Mouse (Mus musculus) monocyte, adult 5-6 weeks (primary cell): Measurements from ENCODE around the gene Med6. TPM values are rescaled to one million over a fixed set of nuclear protein-coding genes. Genes with fewer than 3 reads are reported as not detected.
"Not testable (repeated sequence)": the region's sequence is repeated elsewhere in the genome, so short reads cannot be mapped to it uniquely, and the experiment has no call there.

Experiments
- ATAC-seq: fragments of 153-309, 156-312 bp; replicated peaks from 2 replicates; pipeline ENCODE4 v1.8.0; 2017; ENCODE audit warnings: mild to moderate bottlenecking; ENCODE audit not compliant: low TSS enrichment, insufficient number of reproducible peaks, severe bottlenecking, poor library complexity, low FRiP score
- total RNA-seq: library from RNA; stranded (forward); fragments of 200-1000, 200-491, 200-594 nt; gene quantifications from 3 replicates; pipeline ENCODE4 v1.2.3, GENCODE M21; 2017

Med6 gene
- total RNA-seq, 1 experiment from 2014 or later: 77.1 TPM

GRCm38 (mm10) chr12:81568374-81568773 lies 26.4 kb downstream of the Med6 start, which contains the start of gene Adam21:
Gene Adam21, minus strand, starts transcription at chr12:81568474.
- ATAC-seq: no peak

GRCm38 (mm10) chr12:81567931-81568330 lies 26.9 kb downstream of the Med6 start:
- no peak for ATAC-seq

GRCm38 (mm10) chr12:81564173-81564572 lies 30.6 kb downstream of the Med6 start:
- ATAC-seq: no peak

- ATAC-seq: no peak
Observed at GRCm38 (mm10) chr12:81549286-81549685, 45.5 kb downstream of the Med6 start.

GRCm38 (mm10) chr12:81547163-81547562 lies 47.6 kb downstream of the Med6 start:
- ATAC-seq: no peak

- no peak for ATAC-seq
Observed at GRCm38 (mm10) chr12:81533029-81533419, 61.8 kb downstream of the Med6 start.

- peak; percentile 95 for ATAC-seq
Observed at GRCm38 (mm10) chr12:81532316-81533028, 62.3 kb downstream of the Med6 start, which contains the start of the genes Gm20498 and Synj2bp. Gene Gm20498, minus strand, starts transcription at chr12:81532905. Gene Synj2bp, minus strand, starts transcription at chr12:81532911.

GRCm38 (mm10) chr12:81530587-81530986 lies 64.2 kb downstream of the Med6 start:
- ATAC-seq: not testable (repeated sequence)

Other genes starting within 250 kb of the Med6 start
- gene Gm4787, start 215.5 kb downstream of the Med6 start, total RNA-seq: 0.97 TPM in 1 of 3 replicates, not detected in the others
- gene Adam4, start 173.1 kb downstream of the Med6 start, total RNA-seq: 1.1 to 3.3 TPM in 2 of 3 replicates, not detected in the other
- gene Cox16, start 109.9 kb downstream of the Med6 start, total RNA-seq: 113 to 151 TPM (median 115 TPM) in 3 replicates
- 3.4 to 61.0 TPM (median 34.3 TPM) in 3 replicates for gene Gm20498, start 62.1 kb downstream of the Med6 start, total RNA-seq
- 42.6 to 62.2 TPM (median 46.7 TPM) in 3 replicates for gene Synj2bp, start 62.1 kb downstream of the Med6 start, total RNA-seq
- 0.85 TPM in 1 of 3 replicates, not detected in the others for gene Adam21, start 26.5 kb downstream of the Med6 start, total RNA-seq
- 0.64 TPM in 1 of 3 replicates, not detected in the others for gene Ttc9, start 36.2 kb upstream of the Med6 start, total RNA-seq
- 3.7 to 4.4 TPM (median 4.4 TPM) in 3 replicates for gene Map3k9, start 186.2 kb upstream of the Med6 start, total RNA-seq